Mouse (Mus musculus): Measurements from ENCODE around the gene Slmap. TPM values are rescaled to one million over a fixed set of nuclear protein-coding genes. Genes with fewer than 3 reads are reported as not detected.
"Not testable (repeated sequence)": the region's sequence is repeated elsewhere in the genome, so short reads cannot be mapped to it uniquely, and the experiment has no call there.

Slmap gene
- polyA plus RNA-seq, 1 experiment from 2014 or later: 24.7 TPM

- WGBS: 63% methylated on average over 4 of the region's 4 CpGs
- Histone ChIP-seq H3K9ac (ENCODE audit: low read length) (no peak overlapping the region), H3K27me3 (ENCODE audit: control insufficient read depth, insufficient read depth, low read length) (no peaks in the 10 kb centered on the region), H3K4me1 (ENCODE audit: control insufficient read depth, insufficient read depth, low read length) (no peaks in the 10 kb centered on the region), H3K9me3 (ENCODE audit: control insufficient read depth, low read length) (no peaks in the 10 kb centered on the region), H3K36me3 (ENCODE audit: control insufficient read depth, insufficient read depth, low read length) (0 out of 2 replicates have a peak, but pooled peaks cover 1% of the 10 kb centered on the region), H3K4me2 (ENCODE audit: low read depth) (no peak overlapping the region), H3K4me3 (ENCODE audit: low read depth, low read length) (no peak overlapping the region), H3K27ac (ENCODE audit: low read depth, low read length) (no peak overlapping the region)
- no peak for ATAC-seq (ENCODE audit: insufficient read depth, low FRiP score, low TSS enrichment)
- no peak for DNase-seq (ENCODE audit: low spot score)
Measured at GRCm38 (mm10) chr14:26417088-26417487, 117.6 kb downstream of the Slmap start.

DNA sequence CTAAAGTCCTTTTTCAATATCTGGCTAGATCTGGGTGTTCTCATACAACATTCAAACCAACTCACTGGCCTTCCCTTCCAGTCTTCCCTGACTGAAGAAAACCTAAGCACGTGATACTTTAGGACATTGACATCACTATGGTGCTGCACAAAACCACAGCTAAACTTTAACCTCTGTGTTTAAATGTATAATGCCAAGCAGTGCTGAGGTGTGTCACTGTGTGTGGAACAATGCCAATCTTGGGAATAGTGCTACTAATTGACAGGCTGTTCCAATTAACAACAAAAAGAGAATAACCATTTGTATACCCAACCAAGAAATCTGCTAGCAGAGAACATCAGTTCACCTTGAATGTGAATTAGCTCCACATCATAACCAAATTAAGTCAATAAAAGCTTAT, 121.2 kb downstream of the Slmap start:
- DNase-seq (ENCODE audit: low spot score): no peak

GRCm38 (mm10) chr14:26406746-26407145, 128.0 kb downstream of the Slmap start:
- no peaks in the 10 kb centered on the region for H3K36me3 ChIP-seq (ENCODE audit: control insufficient read depth, insufficient read depth, low read length)
- ATAC-seq (ENCODE audit: insufficient read depth, low FRiP score, low TSS enrichment): no peak
- no peaks in the 10 kb centered on the region for H3K4me1 ChIP-seq (ENCODE audit: control insufficient read depth, insufficient read depth, low read length)
- no peak for DNase-seq (ENCODE audit: low spot score)
- H3K27me3 ChIP-seq (ENCODE audit: control insufficient read depth, insufficient read depth, low read length): no peaks in the 10 kb centered on the region
- H3K4me3 ChIP-seq (ENCODE audit: low read depth, low read length): no peak overlapping the region
- no peak overlapping the region for H3K27ac ChIP-seq (ENCODE audit: low read depth, low read length)
- 92% methylated on average over 7 of the region's 7 CpGs for WGBS
- H3K4me2 ChIP-seq (ENCODE audit: low read depth): no peak overlapping the region
- H3K9me3 ChIP-seq (ENCODE audit: control insufficient read depth, low read length): no peaks in the 10 kb centered on the region
- H3K9ac ChIP-seq (ENCODE audit: low read length): no peak overlapping the region

More for the DNA sequence above, 121.2 kb downstream of the Slmap start:
- Histone ChIP-seq H3K9me3 (ENCODE audit: control insufficient read depth, low read length) (no peaks in the 10 kb centered on the region), H3K36me3 (ENCODE audit: control insufficient read depth, insufficient read depth, low read length) (no peaks in the 10 kb centered on the region), H3K4me1 (ENCODE audit: control insufficient read depth, insufficient read depth, low read length) (no peaks in the 10 kb centered on the region), H3K27ac (ENCODE audit: low read depth, low read length) (no peak overlapping the region), H3K27me3 (ENCODE audit: control insufficient read depth, insufficient read depth, low read length) (no peaks in the 10 kb centered on the region), H3K4me3 (ENCODE audit: low read depth, low read length) (no peak overlapping the region), H3K4me2 (ENCODE audit: low read depth) (no peak overlapping the region), H3K9ac (ENCODE audit: low read length) (no peak overlapping the region)
- WGBS: 86% methylated on average over 1 of the region's 1 CpGs
- ATAC-seq (ENCODE audit: insufficient read depth, low FRiP score, low TSS enrichment): no peak

DNA sequence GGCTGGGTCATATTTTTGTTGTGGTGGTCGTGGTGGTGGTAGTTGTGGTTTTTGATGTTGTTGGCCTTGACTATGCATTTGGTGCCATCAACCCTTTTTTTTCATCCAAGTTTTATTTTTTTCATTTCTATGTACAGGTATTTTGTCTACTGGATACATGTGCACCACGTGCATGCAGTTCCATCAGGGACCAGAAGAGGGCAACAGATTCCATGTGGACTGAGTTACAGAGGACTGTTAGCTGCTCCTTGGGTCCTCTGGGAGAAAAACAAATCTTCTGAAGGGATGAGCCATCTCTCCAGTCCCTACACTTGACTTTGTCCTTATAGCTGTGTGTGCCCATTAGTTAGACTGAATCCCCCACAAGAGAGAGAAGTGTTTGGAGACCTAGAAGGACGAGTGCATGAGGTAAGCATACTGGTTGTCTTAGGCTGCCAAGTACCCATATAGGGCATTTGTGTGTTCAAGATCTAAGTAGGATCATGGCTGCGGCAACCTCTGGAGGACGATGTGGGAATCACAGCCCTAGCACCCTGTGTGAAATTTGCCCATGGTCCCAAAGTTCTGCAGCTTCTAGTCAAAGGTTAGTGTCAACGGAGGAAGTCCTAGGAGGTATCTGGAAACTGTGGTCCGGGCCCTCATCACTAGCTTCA, 136.1 kb downstream of the Slmap start:
- Histone ChIP-seq H3K36me3 (ENCODE audit: control insufficient read depth, insufficient read depth, low read length) (no peaks in the 10 kb centered on the region), H3K4me3 (ENCODE audit: low read depth, low read length) (no peak overlapping the region), H3K27ac (ENCODE audit: low read depth, low read length) (no peak overlapping the region), H3K9ac (ENCODE audit: low read length) (no peak overlapping the region), H3K27me3 (ENCODE audit: control insufficient read depth, insufficient read depth, low read length) (no peaks in the 10 kb centered on the region), H3K4me1 (ENCODE audit: control insufficient read depth, insufficient read depth, low read length) (no peaks in the 10 kb centered on the region), H3K9me3 (ENCODE audit: control insufficient read depth, low read length) (no peaks in the 10 kb centered on the region), H3K4me2 (ENCODE audit: low read depth) (no peak overlapping the region)
- DNase-seq (ENCODE audit: low spot score): no peak
- no peak for ATAC-seq (ENCODE audit: insufficient read depth, low FRiP score, low TSS enrichment)
- WGBS: 91% methylated on average over 7 of the region's 7 CpGs

DNA sequence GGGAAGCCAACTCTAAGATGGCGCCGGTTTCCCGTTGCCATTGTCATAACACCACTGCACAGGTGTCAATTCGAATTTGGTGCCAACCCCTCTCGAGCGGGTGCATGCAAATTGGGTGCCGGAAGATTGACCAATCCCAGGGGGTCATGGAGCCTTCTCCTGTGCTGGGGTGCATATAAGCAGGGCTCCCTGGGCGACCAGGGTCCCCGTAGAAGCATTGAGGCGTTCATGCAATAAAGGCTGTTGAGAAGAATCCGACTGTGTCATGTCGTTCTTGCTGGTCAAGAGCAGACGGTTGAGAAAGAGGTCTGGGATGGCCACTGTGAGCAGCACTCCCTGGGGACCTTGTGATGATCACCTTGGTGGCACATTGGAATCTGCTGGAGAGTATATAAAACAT, 142.9 kb downstream of the Slmap start:
- no peaks in the 10 kb centered on the region for H3K36me3 ChIP-seq (ENCODE audit: control insufficient read depth, insufficient read depth, low read length)
- no peaks in the 10 kb centered on the region for H3K27me3 ChIP-seq (ENCODE audit: control insufficient read depth, insufficient read depth, low read length)
- H3K4me3 ChIP-seq (ENCODE audit: low read depth, low read length): no peak overlapping the region
- H3K9me3 ChIP-seq (ENCODE audit: control insufficient read depth, low read length): no peaks in the 10 kb centered on the region
- no peak overlapping the region for H3K9ac ChIP-seq (ENCODE audit: low read length)
- H3K4me2 ChIP-seq (ENCODE audit: low read depth): no peak overlapping the region
- ATAC-seq (ENCODE audit: insufficient read depth, low FRiP score, low TSS enrichment) (no peak), DNase-seq (ENCODE audit: low spot score) (no peak)
- no peaks in the 10 kb centered on the region for H3K4me1 ChIP-seq (ENCODE audit: control insufficient read depth, insufficient read depth, low read length)
- 92% methylated on average over 13 of the region's 13 CpGs for WGBS
- H3K27ac ChIP-seq (ENCODE audit: low read depth, low read length): no peak overlapping the region

DNA sequence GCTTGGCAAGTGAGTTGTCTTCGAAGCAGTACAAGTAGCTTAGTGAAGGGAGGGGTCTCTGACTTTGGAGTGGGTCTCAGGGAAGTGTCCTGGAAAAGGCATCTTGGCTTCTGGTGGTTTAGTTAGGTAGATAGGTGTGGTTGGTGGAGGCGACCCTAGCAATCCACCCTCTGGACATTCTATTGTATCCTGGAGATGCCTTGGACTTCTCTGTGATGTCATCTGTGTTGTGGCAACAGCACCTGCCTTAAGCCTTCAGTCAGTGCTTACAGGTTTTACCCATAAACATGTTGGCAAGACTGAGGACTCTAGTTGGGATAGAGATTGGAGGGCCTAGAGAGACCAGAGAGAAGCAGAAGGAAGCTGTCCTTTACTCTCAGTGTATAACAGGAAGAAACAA, 145.8 kb downstream of the Slmap start:
- not testable (repeated sequence) for H3K4me2 ChIP-seq (ENCODE audit: low read depth); ATAC-seq (ENCODE audit: insufficient read depth, low FRiP score, low TSS enrichment); H3K4me3 ChIP-seq (ENCODE audit: low read depth, low read length); H3K4me1 ChIP-seq (ENCODE audit: control insufficient read depth, insufficient read depth, low read length); H3K9me3 ChIP-seq (ENCODE audit: control insufficient read depth, low read length); DNase-seq (ENCODE audit: low spot score); H3K27ac ChIP-seq (ENCODE audit: low read depth, low read length); H3K9ac ChIP-seq (ENCODE audit: low read length); H3K36me3 ChIP-seq (ENCODE audit: control insufficient read depth, insufficient read depth, low read length); H3K27me3 ChIP-seq (ENCODE audit: control insufficient read depth, insufficient read depth, low read length)
- WGBS: 87% methylated on average over 2 of the region's 2 CpGs

GRCm38 (mm10) chr14:26386999-26387398, 147.7 kb downstream of the Slmap start:
- not testable (repeated sequence) for H3K27me3 ChIP-seq (ENCODE audit: control insufficient read depth, insufficient read depth, low read length); H3K9me3 ChIP-seq (ENCODE audit: control insufficient read depth, low read length); H3K4me2 ChIP-seq (ENCODE audit: low read depth); H3K27ac ChIP-seq (ENCODE audit: low read depth, low read length); H3K4me1 ChIP-seq (ENCODE audit: control insufficient read depth, insufficient read depth, low read length); ATAC-seq (ENCODE audit: insufficient read depth, low FRiP score, low TSS enrichment); DNase-seq (ENCODE audit: low spot score); H3K36me3 ChIP-seq (ENCODE audit: control insufficient read depth, insufficient read depth, low read length); H3K4me3 ChIP-seq (ENCODE audit: low read depth, low read length); H3K9ac ChIP-seq (ENCODE audit: low read length)
- 75% methylated on average over 5 of the region's 5 CpGs for WGBS

DNA sequence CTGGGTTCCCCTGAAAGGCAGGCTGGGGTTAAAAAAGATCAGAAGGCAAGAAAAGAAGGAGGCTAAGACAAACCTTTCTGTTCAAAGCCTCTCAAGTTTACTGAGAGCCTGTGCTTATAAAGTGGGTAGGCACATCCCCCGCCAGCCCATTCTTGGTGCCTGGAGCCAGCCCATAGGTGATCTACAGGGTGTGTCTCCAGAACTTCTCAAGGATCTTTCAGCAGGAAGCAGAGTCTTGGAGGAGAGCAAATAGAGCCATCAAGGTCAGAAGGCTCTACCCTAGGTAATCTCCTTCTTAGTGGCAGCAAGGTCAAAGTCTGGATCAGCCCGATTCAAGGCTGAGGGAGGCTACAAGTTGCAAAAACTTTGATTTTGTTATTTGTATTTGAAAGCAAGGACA, 149.1 kb downstream of the Slmap start:
- not testable (repeated sequence) for DNase-seq (ENCODE audit: low spot score); H3K36me3 ChIP-seq (ENCODE audit: control insufficient read depth, insufficient read depth, low read length); H3K27ac ChIP-seq (ENCODE audit: low read depth, low read length); H3K9ac ChIP-seq (ENCODE audit: low read length); H3K27me3 ChIP-seq (ENCODE audit: control insufficient read depth, insufficient read depth, low read length); H3K4me1 ChIP-seq (ENCODE audit: control insufficient read depth, insufficient read depth, low read length); H3K4me2 ChIP-seq (ENCODE audit: low read depth); H3K9me3 ChIP-seq (ENCODE audit: control insufficient read depth, low read length); H3K4me3 ChIP-seq (ENCODE audit: low read depth, low read length); ATAC-seq (ENCODE audit: insufficient read depth, low FRiP score, low TSS enrichment)
- 92% methylated on average over 2 of the region's 2 CpGs for WGBS

- peak; percentile 25 for DNase-seq (ENCODE audit: low spot score)
Measured at GRCm38 (mm10) chr14:26379071-26379470, 155.7 kb downstream of the Slmap start.

More at GRCm38 (mm10) chr14:26379071-26379470, 155.7 kb downstream of the Slmap start:
- Histone ChIP-seq H3K4me1 (ENCODE audit: control insufficient read depth, insufficient read depth, low read length) (no peaks in the 10 kb centered on the region), H3K9ac (ENCODE audit: low read length) (no peak overlapping the region), H3K9me3 (ENCODE audit: control insufficient read depth, low read length) (no peaks in the 10 kb centered on the region), H3K4me3 (ENCODE audit: low read depth, low read length) (no peak overlapping the region), H3K27me3 (ENCODE audit: control insufficient read depth, insufficient read depth, low read length) (no peaks in the 10 kb centered on the region), H3K36me3 (ENCODE audit: control insufficient read depth, insufficient read depth, low read length) (no peaks in the 10 kb centered on the region), H3K4me2 (ENCODE audit: low read depth) (no peak overlapping the region), H3K27ac (ENCODE audit: low read depth, low read length) (no peak overlapping the region)
- WGBS: 40% methylated on average over 3 of the region's 3 CpGs
- ATAC-seq (ENCODE audit: insufficient read depth, low FRiP score, low TSS enrichment): no peak
